Mouse (Mus musculus): ENCODE data around the gene Mypn.

DNA sequence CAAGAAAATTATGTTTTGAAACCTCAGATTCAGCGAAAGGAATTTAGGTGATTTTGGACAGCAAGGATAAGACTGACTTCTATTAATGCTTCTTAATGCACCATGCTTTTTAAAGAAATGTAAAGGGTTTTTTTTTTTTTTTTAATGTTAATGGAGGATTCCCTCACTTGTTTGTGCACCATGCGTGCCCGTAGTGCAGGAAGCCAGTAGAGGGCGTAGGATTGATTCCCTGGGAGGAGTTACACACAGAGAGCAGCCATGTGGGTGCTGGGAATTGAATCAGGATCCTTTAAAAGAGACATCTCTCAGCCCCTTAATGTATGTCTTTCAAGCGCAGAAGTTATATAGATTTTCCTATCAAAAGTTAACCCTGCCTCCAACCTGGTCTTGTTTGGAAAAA, 41.0 kb upstream of the Mypn start:
- peak; percentile 33; the same call in 1 of the 2 replicates for TF ChIP-seq CTCF (IDR thresholded peaks at IDR 0.05; ENCODE audit: low read depth, low read length)
- TF ChIP-seq POLR2A (IDR thresholded peaks at IDR 0.05; ENCODE audit: borderline replicate concordance, low read depth, low read length) = no peak
